Mouse (Mus musculus) lung, embryonic 14.5 days (tissue): ENCODE measurements around the gene Tenm4. TPM values are rescaled to one million over a fixed set of nuclear protein-coding genes. Genes with fewer than 3 reads are reported as not detected.

Source experiments
- ATAC-seq: fragments of 200-750 bp; cut with Nextera tagmentation; 2 replicates; pipeline ENCODE4 v1.8.0; 2017; ENCODE audit warnings: mild to moderate bottlenecking, moderate TSS enrichment, moderate library complexity; ENCODE audit not compliant: insufficient read depth
- DNase-seq: peaks from one replicate; pipeline ENCODE4 v3.0.0-alpha.2; 2015
- H3K27ac ChIP-seq: fragments of 300-500 bp; sonication (generic); 2 replicates; pipeline ENCODE4 v1.5.1; 2014; ENCODE audit warnings: low read depth, mild to moderate bottlenecking, moderate library complexity
- H3K27me3 ChIP-seq: fragments of 300-500 bp; sonication (generic); 2 replicates; pipeline ENCODE4 v1.6.1; 2014; ENCODE audit warnings: low read length, control low read depth; ENCODE audit not compliant: insufficient read depth
- H3K36me3 ChIP-seq: fragments of 300-500 bp; sonication (generic); 2 replicates; pipeline ENCODE4 v1.6.1; 2014; ENCODE audit warnings: control low read depth; ENCODE audit not compliant: insufficient read depth
- H3K4me1 ChIP-seq: fragments of 300-500 bp; sonication (generic); 2 replicates; pipeline ENCODE4 v1.6.1; 2014; ENCODE audit warnings: antibody characterized with exemption, control low read depth; ENCODE audit not compliant: insufficient read depth
- H3K4me2 ChIP-seq: fragments of 300-500 bp; sonication (generic); 2 replicates; pipeline ENCODE4 v1.6.1; 2014; ENCODE audit warnings: mild to moderate bottlenecking
- H3K4me3 ChIP-seq: fragments of 300-500 bp; sonication (generic); 2 replicates; pipeline ENCODE4 v1.5.1; 2014; ENCODE audit warnings: low read depth, low read length
- H3K9ac ChIP-seq: fragments of 300-500 bp; sonication (generic); 2 replicates; pipeline ENCODE4 v1.6.1; 2014
- H3K9me3 ChIP-seq: fragments of 300-500 bp; sonication (generic); 2 replicates; pipeline ENCODE4 v1.6.1; 2016; ENCODE audit warnings: low read depth, low read length, control low read depth
- CTCF ChIP-seq: IDR thresholded peaks from 2 replicates; pipeline ENCODE4 v1.5.1; 2016; ENCODE audit warnings: antibody characterized with exemption, low read depth
- WGBS: fragments of 180-500 bp; shearing (Covaris S2); extraction: QIAGEN DNeasy Blood & Tissue Kit; methylation state at CpG from one replicate; pipeline ENCODE4 v1.1.7; 2014; 5-methylcytosine and 5-hydroxymethylcytosine counted together
- polyA plus RNA-seq: library from polyadenylated mRNA; unstranded; fragments of >200 nt; fragmentation: Nextera tagmentation; extraction: Ambion mirVana; gene quantifications from 2 replicates; pipeline ENCODE4 v1.2.1, GENCODE M21; 2014

The Tenm4 gene
- polyA plus RNA-seq, 1 experiment from 2014 or later: 24.9 TPM

- H3K36me3 ChIP-seq: no peaks in the 10 kb centered on the region
- H3K4me2 ChIP-seq: peak overlapping the region; percentile 37
- no peak overlapping the region; the same call in 1 of the 2 replicates for H3K4me3 ChIP-seq
- H3K9me3 ChIP-seq: no peaks in the 10 kb centered on the region
- peak overlapping the region; percentile 96 for H3K27ac ChIP-seq
- TF ChIP-seq CTCF: no peak
- peak overlapping the region; percentile 28; the same call in 1 of the 2 replicates for H3K9ac ChIP-seq
- H3K27me3 ChIP-seq: no peaks in the 10 kb centered on the region
- peak; percentile 53 for DNase-seq
- H3K4me1 ChIP-seq: peaks cover 31% of the 10 kb centered on the region
- peak; percentile 52; the same call in 1 of the 2 replicates for ATAC-seq
- 65% methylated on average over 20 of the region's 20 CpGs for WGBS
These were observed 625.9 kb downstream of the Tenm4 start for GRCm38 (mm10) chr7:96796788-96797485.

- no peak for TF ChIP-seq CTCF
- Histone ChIP-seq H3K4me1 (peaks cover 31% of the 10 kb centered on the region), H3K27me3 (no peaks in the 10 kb centered on the region), H3K9ac (no peak overlapping the region), H3K4me2 (peak overlapping the region; percentile 37; the same call in 1 of the 2 replicates), H3K27ac (peak overlapping the region; percentile 96), H3K9me3 (no peaks in the 10 kb centered on the region), H3K36me3 (no peaks in the 10 kb centered on the region), H3K4me3 (no peak overlapping the region)
- DNase-seq (peak; percentile 45), ATAC-seq (no peak)
- WGBS: 44% methylated on average over 13 of the region's 13 CpGs
These were observed 626.8 kb downstream of the Tenm4 start for GRCm38 (mm10) chr7:96797716-96798332.

- Histone ChIP-seq H3K9me3 (no peaks in the 10 kb centered on the region), H3K4me2 (no peak overlapping the region), H3K9ac (no peak overlapping the region), H3K4me1 (peaks cover 27% of the 10 kb centered on the region), H3K36me3 (no peaks in the 10 kb centered on the region), H3K27me3 (no peaks in the 10 kb centered on the region), H3K4me3 (no peak overlapping the region), H3K27ac (no peak overlapping the region)
- ATAC-seq (no peak), DNase-seq (no peak)
- WGBS: 49% methylated on average over 5 of the region's 5 CpGs
- no peak for TF ChIP-seq CTCF
These were observed 628.8 kb downstream of the Tenm4 start for GRCm38 (mm10) chr7:96799816-96800215.

GRCm38 (mm10) chr7:96801368-96801767, 630.3 kb downstream of the Tenm4 start:
- no peak for TF ChIP-seq CTCF
- no peaks in the 10 kb centered on the region for H3K9me3 ChIP-seq
- 44% methylated on average over 9 of the region's 9 CpGs for WGBS
- no peak overlapping the region for H3K27ac ChIP-seq
- H3K4me3 ChIP-seq: no peak overlapping the region
- ATAC-seq (no peak), DNase-seq (peak; percentile 50)
- H3K4me2 ChIP-seq: no peak overlapping the region
- H3K4me1 ChIP-seq: peaks cover 14% of the 10 kb centered on the region
- no peaks in the 10 kb centered on the region for H3K27me3 ChIP-seq
- H3K36me3 ChIP-seq: no peaks in the 10 kb centered on the region
- no peak overlapping the region for H3K9ac ChIP-seq

- no peak overlapping the region for H3K4me3 ChIP-seq
- no peak for ATAC-seq
- no peak overlapping the region for H3K27ac ChIP-seq
- 74% methylated on average over 3 of the region's 3 CpGs for WGBS
- no peak for TF ChIP-seq CTCF
- H3K9me3 ChIP-seq: no peaks in the 10 kb centered on the region
- peaks cover 9% of the 10 kb centered on the region for H3K4me1 ChIP-seq
- H3K36me3 ChIP-seq: no peaks in the 10 kb centered on the region
- H3K4me2 ChIP-seq: no peak overlapping the region
- no peak for DNase-seq
- no peaks in the 10 kb centered on the region for H3K27me3 ChIP-seq
- no peak overlapping the region for H3K9ac ChIP-seq
These were observed 631.2 kb downstream of the Tenm4 start for GRCm38 (mm10) chr7:96802216-96802615.

- Histone ChIP-seq H3K4me2 (no peak overlapping the region), H3K27me3 (no peaks in the 10 kb centered on the region), H3K4me1 (peaks cover 5% of the 10 kb centered on the region; the same call in 1 of the 2 replicates), H3K9ac (no peak overlapping the region), H3K27ac (no peak overlapping the region), H3K4me3 (no peak overlapping the region), H3K36me3 (no peaks in the 10 kb centered on the region), H3K9me3 (no peaks in the 10 kb centered on the region)
- ATAC-seq (no peak), DNase-seq (no peak)
- WGBS: 75% methylated on average over 1 of the region's 1 CpGs
- TF ChIP-seq CTCF: no peak
These were observed 635.5 kb downstream of the Tenm4 start for GRCm38 (mm10) chr7:96806561-96806960.

- no peaks in the 10 kb centered on the region for H3K27me3 ChIP-seq
- WGBS: 61% methylated on average over 15 of the region's 15 CpGs
- H3K36me3 ChIP-seq: no peaks in the 10 kb centered on the region
- H3K4me2 ChIP-seq: no peak overlapping the region
- DNase-seq (peak; percentile 56), ATAC-seq (peak; percentile 39; the same call in 1 of the 2 replicates)
- no peak overlapping the region for H3K4me3 ChIP-seq
- H3K4me1 ChIP-seq: peaks cover 4% of the 10 kb centered on the region; the same call in 1 of the 2 replicates
- H3K9ac ChIP-seq: no peak overlapping the region
- no peak for TF ChIP-seq CTCF
- no peaks in the 10 kb centered on the region for H3K9me3 ChIP-seq
- H3K27ac ChIP-seq: peak overlapping the region; percentile 65
These were observed 636.4 kb downstream of the Tenm4 start for GRCm38 (mm10) chr7:96807281-96808058.
